Mouse (Mus musculus) lung, postnatal 36 days (tissue): ENCODE data around the gene Slc39a10.
"Not testable (repeated sequence)": the region's sequence is repeated elsewhere in the genome, so short reads cannot be mapped to it uniquely, and the experiment has no call there.

Experiments
- DNase-seq: peaks from one replicate; pipeline ENCODE4 v3.0.0; 2022; ENCODE audit warnings: mixed read lengths

Slc39a10 gene

GRCm38 (mm10) chr1:46764600-46764999, 128.1 kb downstream of the Slc39a10 start:
- DNase-seq: not testable (repeated sequence)
